Mouse (Mus musculus) neural tube, embryonic 12.5 days (tissue): ENCODE data around the gene Il2ra. TPM values are rescaled to one million over a fixed set of nuclear protein-coding genes. Genes with fewer than 3 reads are reported as not detected.
"Not testable (repeated sequence)": the region's sequence is repeated elsewhere in the genome, so short reads cannot be mapped to it uniquely, and the experiment has no call there.

ENCODE experiments used
- ATAC-seq: fragments of 200-750 bp; cut with Nextera tagmentation; 2 replicates; pipeline ENCODE4 v1.8.0; 2017; ENCODE audit warnings: low read depth, mild to moderate bottlenecking, moderate TSS enrichment, moderate library complexity; ENCODE audit not compliant: low FRiP score
- H3K27ac ChIP-seq: fragments of 300-500 bp; sonication (generic); 2 replicates; pipeline ENCODE4 v1.5.1; 2016
- H3K27me3 ChIP-seq: fragments of 300-500 bp; sonication (generic); replicated peaks from 2 replicates; pipeline ENCODE4 v1.6.1; 2016; ENCODE audit warnings: mild to moderate bottlenecking
- H3K36me3 ChIP-seq: fragments of 300-500 bp; sonication (generic); 2 replicates; pipeline ENCODE4 v1.6.1; 2016; ENCODE audit warnings: mild to moderate bottlenecking
- H3K4me1 ChIP-seq: fragments of 300-500 bp; sonication (generic); 2 replicates; pipeline ENCODE4 v1.6.1; 2016
- H3K4me2 ChIP-seq: fragments of 300-500 bp; sonication (generic); replicated peaks from 2 replicates; pipeline ENCODE4 v1.6.1; 2016; ENCODE audit warnings: mild to moderate bottlenecking
- H3K4me3 ChIP-seq: fragments of 300-500 bp; sonication (generic); 2 replicates; pipeline ENCODE4 v1.5.1; 2016
- H3K9ac ChIP-seq: fragments of 300-500 bp; sonication (generic); 2 replicates; pipeline ENCODE4 v1.6.1; 2016; ENCODE audit warnings: mild to moderate bottlenecking
- H3K9me3 ChIP-seq: fragments of 300-500 bp; sonication (generic); 2 replicates; pipeline ENCODE4 v1.6.1; 2016; ENCODE audit warnings: mild to moderate bottlenecking
- WGBS: fragments of 180-500 bp; shearing (Covaris S2); methylation state at CpG from one replicate; pipeline ENCODE4 v1.1.7; 2016; 5-methylcytosine and 5-hydroxymethylcytosine counted together
- polyA plus RNA-seq: library from polyadenylated mRNA; unstranded; fragments of >200 nt; fragmentation: Nextera tagmentation; extraction: Ambion mirVana; gene quantifications from 2 replicates; pipeline ENCODE4 v1.2.1, GENCODE M21; 2016

The Il2ra gene
- polyA plus RNA-seq, 1 experiment from 2014 or later = not detected

GRCm38 (mm10) chr2:11710101-11710500 lies 67.5 kb downstream of the Il2ra start:
- not testable (repeated sequence) for H3K9me3 ChIP-seq, ATAC-seq, H3K9ac ChIP-seq, H3K4me3 ChIP-seq, H3K27ac ChIP-seq, H3K36me3 ChIP-seq, H3K4me2 ChIP-seq
- Histone ChIP-seq H3K4me1 (peaks cover 11% of the 10 kb centered on the region), H3K27me3 (peaks cover 17% of the 10 kb centered on the region)
- 62% methylated on average over 4 of the region's 4 CpGs for WGBS

GRCm38 (mm10) chr2:11712483-11712990 lies 69.9 kb downstream of the Il2ra start:
- no peaks in the 10 kb centered on the region for H3K27me3 ChIP-seq
- H3K27ac ChIP-seq = no peak overlapping the region
- no peak for ATAC-seq
- H3K4me1 ChIP-seq = no peaks in the 10 kb centered on the region
- 84% methylated on average over 6 of the region's 6 CpGs for WGBS
- H3K9ac ChIP-seq = no peak overlapping the region
- no peaks in the 10 kb centered on the region for H3K36me3 ChIP-seq
- H3K4me2 ChIP-seq = no peak overlapping the region
- no peaks in the 10 kb centered on the region for H3K9me3 ChIP-seq
- H3K4me3 ChIP-seq = no peak overlapping the region

- ATAC-seq = no peak
- 67% methylated on average over 3 of the region's 3 CpGs for WGBS
- Histone ChIP-seq H3K4me2 (no peak overlapping the region), H3K4me3 (no peak overlapping the region), H3K27ac (no peak overlapping the region), H3K36me3 (no peaks in the 10 kb centered on the region), H3K27me3 (no peaks in the 10 kb centered on the region), H3K9me3 (no peaks in the 10 kb centered on the region), H3K9ac (no peak overlapping the region), H3K4me1 (no peaks in the 10 kb centered on the region)
Measured at GRCm38 (mm10) chr2:11713021-11713420, 70.4 kb downstream of the Il2ra start.

GRCm38 (mm10) chr2:11714535-11714934 lies 71.9 kb downstream of the Il2ra start:
- Histone ChIP-seq H3K4me3 (no peak overlapping the region), H3K4me2 (no peak overlapping the region), H3K27me3 (no peaks in the 10 kb centered on the region), H3K36me3 (no peaks in the 10 kb centered on the region), H3K9me3 (no peaks in the 10 kb centered on the region), H3K27ac (no peak overlapping the region), H3K9ac (no peak overlapping the region), H3K4me1 (no peaks in the 10 kb centered on the region)
- no peak for ATAC-seq
- WGBS = 84% methylated on average over 4 of the region's 4 CpGs

GRCm38 (mm10) chr2:11718573-11718972 lies 76.0 kb downstream of the Il2ra start:
- WGBS = 89% methylated on average over 2 of the region's 2 CpGs
- H3K27ac ChIP-seq = no peak overlapping the region
- no peaks in the 10 kb centered on the region for H3K9me3 ChIP-seq
- no peaks in the 10 kb centered on the region for H3K36me3 ChIP-seq
- no peak for ATAC-seq
- no peak overlapping the region for H3K9ac ChIP-seq
- no peak overlapping the region for H3K4me3 ChIP-seq
- no peaks in the 10 kb centered on the region; the same call in 1 of the 2 replicates for H3K27me3 ChIP-seq
- H3K4me2 ChIP-seq = no peak overlapping the region
- H3K4me1 ChIP-seq = no peaks in the 10 kb centered on the region

GRCm38 (mm10) chr2:11722564-11722963 lies 80.0 kb downstream of the Il2ra start:
- no peaks in the 10 kb centered on the region for H3K36me3 ChIP-seq
- no peak overlapping the region for H3K4me3 ChIP-seq
- H3K4me1 ChIP-seq = no peaks in the 10 kb centered on the region
- H3K9me3 ChIP-seq = no peaks in the 10 kb centered on the region
- H3K27ac ChIP-seq = no peak overlapping the region
- WGBS = 91% methylated on average over 9 of the region's 9 CpGs
- no peak overlapping the region for H3K4me2 ChIP-seq
- H3K9ac ChIP-seq = no peak overlapping the region
- no peaks in the 10 kb centered on the region; the same call in 1 of the 2 replicates for H3K27me3 ChIP-seq
- ATAC-seq = no peak

GRCm38 (mm10) chr2:11727574-11727973 lies 85.0 kb downstream of the Il2ra start:
- H3K27ac ChIP-seq = no peak overlapping the region
- H3K9ac ChIP-seq = no peak overlapping the region
- ATAC-seq = no peak
- H3K4me1 ChIP-seq = no peaks in the 10 kb centered on the region
- H3K9me3 ChIP-seq = no peaks in the 10 kb centered on the region
- 95% methylated on average over 5 of the region's 5 CpGs for WGBS
- H3K4me2 ChIP-seq = no peak overlapping the region
- no peaks in the 10 kb centered on the region for H3K36me3 ChIP-seq
- no peaks in the 10 kb centered on the region; the same call in 1 of the 2 replicates for H3K27me3 ChIP-seq
- H3K4me3 ChIP-seq = no peak overlapping the region

GRCm38 (mm10) chr2:11729091-11729490 lies 86.5 kb downstream of the Il2ra start:
- H3K4me1 ChIP-seq = no peaks in the 10 kb centered on the region
- no peak for ATAC-seq
- 63% methylated on average over 3 of the region's 3 CpGs for WGBS
- H3K9me3 ChIP-seq = no peaks in the 10 kb centered on the region
- H3K27me3 ChIP-seq = no peaks in the 10 kb centered on the region
- no peak overlapping the region for H3K4me2 ChIP-seq
- no peak overlapping the region for H3K9ac ChIP-seq
- no peak overlapping the region for H3K4me3 ChIP-seq
- no peaks in the 10 kb centered on the region for H3K36me3 ChIP-seq
- no peak overlapping the region for H3K27ac ChIP-seq

GRCm38 (mm10) chr2:11732978-11733377 lies 90.4 kb downstream of the Il2ra start:
- no peaks in the 10 kb centered on the region for H3K9me3 ChIP-seq
- no peaks in the 10 kb centered on the region for H3K27me3 ChIP-seq
- H3K27ac ChIP-seq = no peak overlapping the region
- no peak overlapping the region for H3K4me3 ChIP-seq
- no peak for ATAC-seq
- WGBS = 68% methylated on average over 5 of the region's 5 CpGs
- no peaks in the 10 kb centered on the region for H3K36me3 ChIP-seq
- H3K9ac ChIP-seq = no peak overlapping the region
- H3K4me2 ChIP-seq = no peak overlapping the region
- no peaks in the 10 kb centered on the region for H3K4me1 ChIP-seq

- Histone ChIP-seq H3K9me3 (no peaks in the 10 kb centered on the region), H3K9ac (no peak overlapping the region), H3K36me3 (peaks cover 20% of the 10 kb centered on the region), H3K4me1 (no peaks in the 10 kb centered on the region), H3K27ac (no peak overlapping the region), H3K27me3 (no peaks in the 10 kb centered on the region), H3K4me3 (no peak overlapping the region), H3K4me2 (no peak overlapping the region)
- WGBS = 84% methylated on average over 6 of the region's 6 CpGs
- ATAC-seq = no peak
Measured at GRCm38 (mm10) chr2:11735853-11736252, 93.2 kb downstream of the Il2ra start.

- no peaks in the 10 kb centered on the region for H3K4me1 ChIP-seq
- H3K9me3 ChIP-seq = no peaks in the 10 kb centered on the region
- peak; percentile 31; the same call in 1 of the 2 replicates for ATAC-seq
- no peak overlapping the region for H3K9ac ChIP-seq
- no peaks in the 10 kb centered on the region for H3K27me3 ChIP-seq
- no peak overlapping the region for H3K27ac ChIP-seq
- WGBS = 90% methylated on average over 3 of the region's 3 CpGs
- H3K4me2 ChIP-seq = no peak overlapping the region
- H3K36me3 ChIP-seq = peaks cover 49% of the 10 kb centered on the region
- no peak overlapping the region for H3K4me3 ChIP-seq
Measured at GRCm38 (mm10) chr2:11738794-11739193, 96.2 kb downstream of the Il2ra start.

GRCm38 (mm10) chr2:11739516-11740051 lies 97.0 kb downstream of the Il2ra start:
- H3K36me3 ChIP-seq = peaks cover 57% of the 10 kb centered on the region
- no peak overlapping the region for H3K4me2 ChIP-seq
- no peak overlapping the region for H3K9ac ChIP-seq
- H3K4me1 ChIP-seq = no peaks in the 10 kb centered on the region
- H3K9me3 ChIP-seq = no peaks in the 10 kb centered on the region
- H3K4me3 ChIP-seq = no peak overlapping the region
- H3K27me3 ChIP-seq = no peaks in the 10 kb centered on the region
- ATAC-seq = no peak
- 96% methylated on average over 4 of the region's 4 CpGs for WGBS
- H3K27ac ChIP-seq = no peak overlapping the region
